13 mouse cellular contexts compared by ENCODE assay signal in the genomic region with DNA sequence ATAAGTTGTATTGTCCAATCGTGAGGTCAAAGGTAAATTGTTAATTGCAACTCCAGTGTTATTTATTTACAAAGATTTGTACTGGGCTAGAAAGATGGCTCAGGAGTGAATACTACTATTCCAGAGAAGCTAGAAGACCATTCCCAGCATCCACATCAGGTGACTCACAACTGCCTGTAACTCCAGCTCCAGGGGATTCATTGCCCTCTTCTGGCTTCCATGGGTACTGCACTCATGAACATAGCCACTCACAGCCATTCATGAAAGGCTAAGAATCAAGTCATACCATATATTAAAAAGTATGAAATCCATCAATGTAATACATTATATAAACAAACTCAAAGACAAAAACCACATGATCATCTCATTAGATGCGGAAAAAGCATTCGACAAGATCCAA.
DNase-seq lines count a peak whose midpoint lies in the region; ATAC-seq and TF ChIP-seq lines count a peak whose summit lies in the region.
"Had no signal": no experiment of that assay in that cellular context is flagged by ENCODE, and none has a peak within 500 bp of the region (broad histone marks: within the 10 kb centered on the region; RNA-seq: fewer than 3 reads in every experiment).

No protein-coding gene starts in this region.

- no peak for DNase-seq in gastrocnemius, adult 2 months
- DNase-seq in gastrocnemius, postnatal 25 days, result no peak
- no peak for DNase-seq in layer of hippocampus, adult 2 months (ENCODE audit: low spot score in 2 of 2)
- no peak for DNase-seq in layer of hippocampus, adult 18-20 months (ENCODE audit: low spot score in 2 of 2)
- DNase-seq in A20 (ENCODE audit: low read depth, low spot score), result peak; percentile 2
- peak; percentile 9 for DNase-seq in WW6 (ENCODE audit: low read depth, low spot score)
- DNase-seq in urinary bladder, postnatal 14 days (ENCODE audit: low spot score), result no peak
- DNase-seq: cerebellum, adult 11 months had no signal

- TF ChIP-seq CTCF in gastrocnemius, adult 2 months (IDR thresholded peaks at IDR 0.05), result peak; percentile 18; the same call in 1 of the 2 replicates
- peak; percentile 66 for TF ChIP-seq CTCF in layer of hippocampus, adult 2 months (conservative IDR thresholded peaks at IDR 0.05)

- no peak overlapping the region for H3K27ac ChIP-seq in gastrocnemius, adult 2 months
- no peak overlapping the region for H3K27ac ChIP-seq in layer of hippocampus, adult 2 months
- H3K27ac ChIP-seq: embryonic facial prominence, embryonic 15.5 days; hindbrain, embryonic 13.5 days; limb, embryonic 15.5 days; midbrain, embryonic 12.5 days had no signal

- no peak overlapping the region for H3K4me3 ChIP-seq in gastrocnemius, adult 2 months
- no peak overlapping the region for H3K4me3 ChIP-seq in layer of hippocampus, adult 2 months
- H3K4me3 ChIP-seq: embryonic facial prominence, embryonic 15.5 days; hindbrain, embryonic 13.5 days; limb, embryonic 15.5 days; midbrain, embryonic 12.5 days had no signal

- intact Hi-C loops in gastrocnemius, adult 2 months (cut with DNase I), result no loop called here

- ATAC-seq in megakaryocyte-erythroid progenitor cell, adult 5-6 weeks (replicated peaks; ENCODE audit: low FRiP score, low TSS enrichment, poor library complexity, severe bottlenecking), result no peak

Comparison
In these comparisons a context has a peak if more than half of its experiments do, and no peak if none do; other contexts are left out.
1. DNase-seq: peak in A20 (single experiment) and WW6 (single experiment); none in gastrocnemius, adult 2 months (single experiment), gastrocnemius, postnatal 25 days (single experiment), layer of hippocampus, adult 2 months (0 of 2), layer of hippocampus, adult 18-20 months (0 of 2) and urinary bladder, postnatal 14 days (single experiment).